Mouse (Mus musculus) lung, postnatal 10 days (tissue): ENCODE measurements around the gene Pfn1.

Source experiments
- DNase-seq: peaks from one replicate; pipeline ENCODE4 v3.0.0; 2021

Pfn1 gene

DNA sequence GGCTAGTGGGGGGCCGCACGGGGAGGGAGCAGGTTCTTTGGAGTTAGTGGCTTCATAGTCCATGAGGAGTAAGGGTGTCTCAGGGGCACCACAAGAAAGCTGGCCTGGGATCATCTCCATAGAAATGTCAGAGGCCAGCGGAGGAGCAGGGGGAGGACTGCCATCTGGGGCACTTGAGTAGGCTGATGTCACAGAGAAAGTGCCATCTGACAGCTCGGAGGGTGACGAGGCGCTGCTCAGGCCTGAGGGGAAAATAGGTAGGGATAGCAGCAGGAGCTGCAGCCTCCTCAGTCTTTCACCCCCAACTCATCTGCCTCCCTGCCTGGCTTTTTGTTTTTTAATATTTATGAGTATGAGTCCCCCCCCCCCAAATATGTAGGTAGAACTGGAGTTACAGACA is 19.6 kb upstream of the Pfn1 start:
- DNase-seq: no peak

DNA sequence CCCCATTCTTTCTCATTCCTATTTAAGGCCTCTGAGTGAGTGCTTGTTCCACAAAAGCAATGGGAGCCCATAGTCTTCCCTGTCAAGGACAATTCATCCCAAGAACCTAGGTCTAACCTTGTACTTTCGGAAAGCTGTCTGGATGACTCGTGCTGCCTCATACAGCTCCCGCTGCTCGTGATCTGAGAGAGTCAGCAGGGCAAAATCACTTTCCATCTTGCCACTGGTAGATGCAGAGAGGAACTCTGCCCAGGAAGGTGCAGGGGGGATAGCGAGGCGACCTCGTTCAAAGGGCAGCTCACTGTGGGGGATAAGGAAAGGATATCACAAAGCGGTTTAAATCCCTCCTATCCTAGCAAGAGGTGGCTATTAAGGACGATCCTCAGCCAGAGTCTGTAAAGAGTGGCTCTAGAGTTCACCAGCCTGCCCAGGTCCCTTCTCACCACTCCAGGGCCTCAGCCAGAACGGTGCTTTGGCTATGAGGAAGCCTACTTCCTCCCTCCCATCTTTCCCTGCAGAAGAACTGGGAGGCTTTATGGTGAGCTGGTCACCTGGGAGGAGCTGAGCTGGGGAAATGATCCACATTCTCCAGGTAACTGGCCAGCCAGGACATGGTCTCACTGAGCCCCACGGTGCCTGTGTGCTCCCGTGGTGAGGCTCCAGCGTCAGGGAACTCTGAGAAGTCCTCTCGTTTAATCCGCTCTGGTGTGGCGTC is 17.0 kb upstream of the Pfn1 start:
- no peak for DNase-seq

DNA sequence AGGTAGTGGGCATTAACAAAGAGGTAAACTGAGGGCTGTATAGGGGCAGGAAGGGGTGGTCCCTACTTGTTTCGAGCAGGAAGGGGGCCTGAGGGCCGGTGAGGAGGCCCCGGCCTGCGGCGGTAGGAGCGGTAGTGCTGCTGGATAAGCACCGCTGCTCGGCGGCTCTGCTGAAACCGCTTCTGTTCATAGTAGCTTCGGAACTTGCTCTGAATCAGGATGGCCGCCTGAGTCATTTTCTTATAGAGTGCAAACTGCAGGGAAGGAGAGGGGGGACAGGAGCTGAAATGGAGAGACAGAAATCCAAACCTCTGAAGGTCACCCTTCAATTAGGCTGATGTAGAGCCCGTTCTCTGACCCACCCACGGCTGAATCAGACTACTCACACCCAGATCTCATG is 16.0 kb upstream of the Pfn1 start:
- DNase-seq: no peak

DNA sequence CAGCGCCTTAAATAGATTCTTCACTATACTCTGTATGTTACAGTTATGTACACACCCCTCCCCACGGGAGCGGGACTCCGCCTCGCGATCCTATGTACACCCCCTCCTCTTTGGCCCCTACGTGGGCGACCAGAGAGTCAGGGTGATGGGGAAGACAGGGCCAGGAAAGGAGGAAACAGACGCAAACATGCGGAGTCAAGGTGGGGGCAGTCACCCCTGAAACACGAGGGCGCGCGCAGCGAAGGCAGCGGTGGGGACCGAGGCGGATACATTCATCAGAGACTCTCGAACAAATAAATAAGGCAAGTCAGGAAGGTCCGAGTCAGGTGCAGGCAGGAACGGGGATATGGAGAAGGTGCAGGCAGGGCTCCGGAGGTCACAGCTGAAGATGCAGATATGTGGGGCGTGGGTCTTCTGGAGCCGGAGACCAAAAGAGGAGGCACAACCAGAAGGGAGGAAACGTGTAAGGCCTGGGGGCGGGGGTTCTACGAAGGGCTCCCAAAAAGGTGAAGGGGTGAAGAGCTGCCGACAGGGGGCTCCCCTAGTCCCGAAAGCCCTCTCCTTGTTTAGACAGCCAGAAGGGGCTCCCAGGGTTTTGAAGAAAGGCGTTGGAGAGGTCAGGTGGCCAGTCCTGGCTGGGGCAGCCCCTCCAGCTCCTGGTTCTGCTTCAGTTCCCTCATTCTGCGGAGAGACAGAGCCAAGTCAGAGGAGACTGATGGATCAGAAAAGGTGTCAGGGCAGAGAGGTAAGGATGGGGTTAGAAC is 15.3 kb upstream of the Pfn1 start:
- DNase-seq: peak; percentile 89

DNA sequence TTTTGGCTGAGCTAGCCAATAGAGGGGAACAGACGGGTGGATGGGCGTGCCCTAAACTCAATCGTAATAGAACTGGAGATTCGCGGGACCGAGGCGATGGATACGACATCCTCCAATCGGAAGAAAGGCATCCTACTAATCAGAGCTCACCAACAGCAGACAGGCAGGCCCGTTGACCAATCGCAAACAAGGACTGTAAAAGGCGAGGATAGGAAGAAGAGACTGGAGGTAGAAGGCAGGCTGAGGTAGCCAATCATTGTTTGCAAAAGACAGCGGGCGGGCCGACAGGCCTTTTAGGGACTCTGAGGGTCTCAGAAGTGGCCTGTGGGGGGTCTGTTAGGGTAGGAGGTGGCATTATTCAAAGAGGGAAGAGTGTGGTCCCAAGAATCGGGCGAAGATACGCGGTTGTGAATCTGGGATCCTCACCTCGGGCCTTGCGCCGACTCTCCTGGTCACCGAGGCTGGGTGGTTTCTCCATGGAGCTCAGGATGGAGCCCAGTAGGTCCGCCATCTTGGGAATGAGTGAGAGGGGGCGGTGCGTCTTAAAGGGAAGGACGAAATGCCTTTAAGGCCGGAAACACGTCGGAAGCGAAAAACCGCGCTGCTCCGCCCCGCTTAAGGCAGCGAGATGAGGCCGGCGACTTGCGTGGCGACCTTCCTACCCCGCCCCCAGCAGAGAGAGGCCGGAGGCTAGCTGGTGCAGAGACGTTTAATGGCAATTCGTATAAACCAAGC is 14.5 kb upstream of the Pfn1 start, which contains the start of gene Spag7:
TSS of gene Spag7 (minus strand) at position 646 of the 735 bp plus-strand sequence.
- DNase-seq: peak; percentile 99

DNA sequence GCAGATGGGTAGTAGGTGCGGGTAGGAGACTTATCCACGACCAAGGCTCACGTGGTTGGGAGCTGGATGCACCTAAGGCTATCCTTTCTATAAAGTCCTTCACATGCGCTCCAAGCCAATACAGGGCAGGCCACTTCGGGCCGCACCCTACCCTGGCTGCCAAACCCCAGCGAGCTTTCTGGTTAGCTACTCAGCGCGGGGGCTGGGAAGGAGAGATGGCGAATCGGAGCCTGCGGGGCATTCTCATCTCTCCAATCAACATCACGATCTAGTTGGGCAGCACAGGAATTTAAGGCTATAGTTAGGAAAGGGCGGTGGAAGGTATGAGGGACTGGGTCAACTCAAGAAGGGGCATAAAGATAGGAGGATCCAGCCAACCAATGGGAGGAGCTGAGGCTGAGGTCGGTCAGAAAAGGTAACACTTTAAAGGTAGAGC is 13.9 kb upstream of the Pfn1 start:
- DNase-seq: peak; percentile 85

DNA sequence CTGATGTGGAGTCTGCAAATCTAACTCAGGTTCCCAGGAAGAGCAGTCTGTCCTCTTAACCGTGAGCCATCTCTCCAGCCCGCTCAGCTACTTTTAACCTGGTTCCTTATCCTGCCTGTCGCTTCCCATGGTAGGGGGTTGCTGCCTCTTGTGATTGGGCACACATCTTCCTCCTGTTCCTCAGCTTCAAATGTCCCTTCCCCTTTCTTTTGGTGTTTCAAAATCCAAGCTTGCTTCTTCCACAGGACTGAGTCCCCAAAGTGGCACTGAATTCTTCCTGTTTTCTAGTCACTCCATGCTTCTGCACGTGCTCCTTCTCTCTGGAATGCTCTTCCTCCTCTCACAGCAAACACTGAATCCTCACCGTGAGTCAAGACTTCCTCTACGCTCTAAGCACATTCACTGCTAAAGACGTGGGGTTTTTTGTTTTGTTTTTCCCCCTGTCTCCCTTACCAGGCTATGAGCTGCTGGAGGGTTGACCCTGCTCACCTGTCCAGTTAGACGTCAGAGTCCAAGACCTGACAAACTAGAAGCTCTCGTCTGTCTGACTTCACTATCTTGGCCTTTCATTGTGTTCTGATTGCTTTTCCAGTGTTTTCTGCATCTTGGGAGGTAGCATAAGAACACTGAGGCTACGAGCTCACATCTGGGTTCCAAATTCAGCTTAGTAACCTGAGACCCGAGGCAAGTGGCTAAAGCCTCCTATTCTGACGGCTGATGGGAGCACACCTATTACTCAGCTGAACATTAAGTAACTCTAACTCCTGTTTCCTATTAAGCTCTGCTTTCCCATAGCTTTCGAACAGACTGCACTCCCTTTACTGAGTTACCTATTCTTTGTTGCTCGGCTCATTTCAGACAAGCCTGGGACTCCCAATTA is 13.1 kb upstream of the Pfn1 start:
- DNase-seq: no peak

DNA sequence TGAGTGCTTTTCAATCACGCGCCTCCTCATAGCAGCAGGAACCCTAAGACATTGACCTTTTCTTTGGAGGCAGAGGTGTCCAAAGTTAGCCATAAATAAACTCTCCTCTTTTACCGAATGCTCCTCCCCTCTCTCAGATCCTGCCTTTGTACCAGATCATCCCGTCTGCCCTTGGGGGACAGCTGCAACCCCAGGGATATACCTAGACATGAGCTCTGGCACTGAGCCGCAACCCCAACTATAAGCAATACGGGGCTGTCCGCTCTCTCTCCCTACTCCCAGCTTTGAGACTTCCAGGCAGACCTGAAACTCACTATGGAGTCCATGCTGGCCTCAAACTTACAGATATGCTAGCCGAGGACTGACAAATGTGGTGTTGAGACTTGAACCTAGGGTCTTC is 12.2 kb upstream of the Pfn1 start:
- no peak for DNase-seq

DNA sequence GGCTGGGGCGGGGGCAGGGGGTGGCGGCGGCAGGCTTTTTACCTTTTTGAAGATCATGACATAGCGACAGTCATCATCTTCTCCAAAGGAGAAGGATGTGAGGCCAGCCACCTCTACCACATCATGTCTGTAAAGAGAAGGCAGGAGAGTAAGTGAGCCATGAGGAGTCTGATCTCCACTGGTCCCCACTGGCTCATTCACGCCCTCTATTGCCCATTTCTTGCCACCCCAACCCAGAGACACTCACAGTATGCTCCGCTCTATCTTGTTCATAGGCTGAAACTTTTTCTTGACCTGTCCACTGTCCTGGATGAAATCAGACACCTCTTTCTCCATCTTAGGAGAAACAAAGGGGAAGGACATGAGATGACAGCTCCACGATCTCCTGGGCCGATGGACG is 10.3 kb upstream of the Pfn1 start:
- no peak for DNase-seq

DNA sequence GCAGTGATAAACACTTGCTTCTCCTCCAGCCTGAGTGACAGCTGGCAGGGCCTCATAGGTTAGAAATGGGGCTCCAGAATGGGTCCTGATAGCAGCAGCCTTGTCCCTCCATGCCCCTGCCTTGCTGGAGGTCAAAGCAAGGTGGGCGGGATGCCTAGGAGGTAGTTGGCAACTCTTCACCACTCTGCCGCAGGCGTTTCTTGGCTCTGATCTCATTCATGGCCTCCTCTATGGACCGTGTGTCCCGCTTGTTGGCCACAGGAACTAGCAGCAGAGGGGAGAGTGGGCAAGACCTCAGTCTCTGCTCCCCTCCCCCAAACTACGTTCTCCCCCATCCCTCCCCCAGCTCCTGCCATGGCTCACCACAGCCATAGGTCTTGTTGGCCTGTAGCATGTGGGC is 9.5 kb upstream of the Pfn1 start:
- DNase-seq: no peak

DNA sequence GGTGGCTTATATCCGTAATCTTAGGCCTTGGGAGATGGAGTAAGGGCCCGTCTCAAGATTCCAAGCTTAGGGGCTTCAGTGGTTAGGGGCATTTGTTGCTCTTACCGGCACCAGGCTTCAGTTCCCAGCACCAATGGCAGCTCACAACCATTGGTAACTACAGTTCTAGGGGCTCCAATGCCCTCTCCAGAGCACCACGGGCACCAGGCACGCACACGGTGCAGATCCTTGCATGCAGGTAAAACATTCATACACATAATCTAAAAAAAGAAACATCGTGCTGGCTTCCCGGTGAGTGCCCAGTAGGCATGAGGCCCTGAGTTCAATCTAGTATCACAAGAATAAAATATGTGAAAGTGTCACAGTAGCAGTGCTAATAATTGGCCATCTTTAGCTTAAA is 8.7 kb upstream of the Pfn1 start:
- no peak for DNase-seq

DNA sequence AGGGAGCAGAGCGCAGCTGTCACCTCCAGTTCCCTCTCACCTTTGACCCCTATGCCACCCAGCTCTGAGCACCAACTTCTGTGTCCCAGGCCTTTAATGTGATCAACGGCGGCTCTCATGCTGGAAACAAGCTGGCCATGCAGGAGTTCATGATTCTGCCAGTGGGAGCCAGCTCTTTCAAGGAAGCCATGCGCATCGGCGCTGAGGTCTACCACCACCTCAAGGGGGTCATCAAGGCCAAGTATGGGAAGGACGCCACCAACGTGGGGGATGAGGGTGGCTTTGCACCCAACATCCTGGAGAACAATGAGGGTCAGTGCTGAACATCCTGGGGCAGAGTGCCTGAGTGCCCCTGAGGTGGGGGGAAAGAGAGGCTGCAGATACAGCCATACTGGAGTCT is 6.1 kb upstream of the Pfn1 start:
- no peak for DNase-seq

DNA sequence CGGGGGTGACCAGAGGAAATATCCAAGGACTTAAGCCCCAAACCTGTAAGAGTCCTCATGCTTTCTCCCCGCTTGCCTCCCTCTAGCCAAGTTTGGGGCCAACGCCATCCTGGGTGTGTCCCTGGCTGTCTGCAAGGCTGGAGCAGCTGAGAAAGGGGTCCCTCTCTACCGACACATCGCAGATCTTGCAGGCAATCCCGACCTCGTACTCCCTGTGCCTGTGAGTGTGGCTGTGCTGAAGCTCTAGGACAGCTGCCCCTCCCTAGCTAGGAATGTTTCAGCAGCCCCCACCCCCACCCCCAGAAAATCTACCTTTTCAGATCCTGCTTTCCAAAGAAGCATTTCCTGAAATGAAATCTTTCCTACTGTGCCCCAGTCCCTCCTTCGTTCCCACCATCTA is 4.5 kb upstream of the Pfn1 start:
- DNase-seq: no peak

DNA sequence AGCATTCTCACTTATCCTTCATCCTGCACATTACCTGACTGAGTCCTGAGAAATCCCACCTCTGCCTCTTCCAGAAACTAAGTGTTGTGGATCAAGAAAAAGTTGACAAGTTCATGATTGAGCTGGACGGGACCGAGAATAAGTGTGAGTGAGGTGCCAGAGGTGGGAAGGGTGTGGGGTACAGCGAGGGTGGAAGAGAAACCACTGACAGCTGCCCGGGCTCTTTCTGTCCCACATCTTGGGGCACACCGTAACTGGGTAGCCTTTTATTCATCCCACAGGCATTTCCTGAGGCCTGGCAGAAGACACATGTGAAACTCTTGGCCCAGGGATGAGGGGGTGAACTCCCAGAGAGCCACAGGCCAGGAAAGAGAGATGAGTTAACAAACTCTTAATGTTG is 4.1 kb upstream of the Pfn1 start:
- no peak for DNase-seq

DNA sequence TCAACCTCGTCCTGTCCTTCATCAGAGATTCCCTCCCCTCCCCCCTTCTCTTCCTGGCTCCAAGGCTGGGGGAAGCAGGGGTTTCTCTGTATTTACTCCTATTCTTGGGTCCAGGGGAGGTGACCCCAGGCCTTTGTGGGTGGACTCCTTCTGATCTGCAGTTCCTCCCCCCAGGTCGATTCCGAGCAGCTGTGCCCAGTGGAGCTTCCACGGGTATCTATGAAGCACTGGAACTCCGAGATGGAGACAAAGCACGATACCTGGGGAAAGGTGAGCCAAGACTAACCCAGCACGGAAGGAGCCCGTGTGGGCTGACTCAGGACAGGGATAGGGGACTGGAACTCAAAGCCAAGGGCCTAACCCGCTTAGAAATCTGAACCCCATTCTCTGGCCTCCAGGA is 3.5 kb upstream of the Pfn1 start:
- no peak for DNase-seq

DNA sequence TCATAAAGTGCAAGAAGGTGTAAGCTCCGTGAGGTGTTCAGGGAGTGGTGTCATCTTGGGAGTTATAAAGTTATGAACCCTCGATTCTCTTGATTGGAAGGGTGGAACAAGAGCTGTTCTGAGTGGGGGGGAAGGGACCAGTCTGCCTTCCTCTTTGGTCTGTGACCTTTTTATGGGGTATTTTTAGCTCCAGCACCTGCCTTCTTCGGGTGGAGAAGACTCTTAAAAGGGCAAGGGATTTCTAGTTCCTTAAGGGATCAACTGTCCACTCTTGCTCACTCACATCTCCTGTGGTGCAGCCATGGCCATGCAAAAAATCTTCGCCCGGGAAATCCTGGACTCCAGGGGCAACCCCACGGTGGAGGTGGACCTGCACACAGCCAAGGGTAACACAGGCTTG is 3.1 kb upstream of the Pfn1 start:
- no peak for DNase-seq

DNA sequence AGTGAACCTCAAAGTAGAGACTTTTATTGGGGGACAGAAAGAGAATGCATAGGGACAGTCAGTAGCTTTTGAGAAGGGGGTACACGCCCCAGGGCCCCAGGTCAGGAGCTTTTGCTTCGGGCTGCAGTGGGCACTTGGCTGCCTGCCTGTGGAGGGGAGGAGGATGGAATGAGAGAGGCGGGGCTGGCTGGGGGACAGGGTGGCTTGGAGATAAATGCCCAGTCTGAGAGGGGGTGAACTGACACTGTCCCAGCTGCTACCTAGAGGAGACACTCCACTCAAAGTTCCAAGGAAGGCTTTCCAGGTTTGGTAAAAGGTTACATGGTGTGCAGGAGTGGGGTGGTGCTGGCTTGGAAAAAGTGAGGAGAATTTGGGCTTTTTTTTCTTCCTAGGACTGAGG is 2.5 kb upstream of the Pfn1 start, which contains the start of gene Eno3:
TSS of gene Eno3 (plus strand) at position 239 of the 400 bp plus-strand sequence.
- DNase-seq: no peak

DNA sequence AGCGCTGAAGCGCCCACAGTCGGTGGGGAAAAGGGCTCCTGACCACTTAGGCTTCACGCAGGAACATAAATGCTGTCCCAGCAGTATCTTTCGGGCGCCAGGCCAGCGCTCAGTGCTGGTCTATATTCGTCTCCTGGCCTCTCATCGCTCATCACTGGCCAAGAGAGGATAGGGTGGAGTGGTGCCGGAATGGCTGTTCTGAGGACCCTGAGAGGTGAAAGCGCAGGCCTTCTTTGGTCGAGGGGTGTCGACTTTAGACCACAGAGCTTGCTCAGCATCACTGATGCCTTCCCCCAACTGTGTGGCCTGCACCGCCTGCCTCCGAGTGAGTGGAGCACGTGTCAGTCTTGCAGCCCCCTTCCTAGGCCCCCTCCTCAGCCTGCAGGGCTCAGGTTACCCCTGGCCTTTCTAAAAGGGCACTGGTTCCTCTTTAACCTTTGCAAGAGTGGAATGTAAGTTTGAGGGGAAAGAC is 2.0 kb upstream of the Pfn1 start:
- DNase-seq: peak; percentile 59

DNA sequence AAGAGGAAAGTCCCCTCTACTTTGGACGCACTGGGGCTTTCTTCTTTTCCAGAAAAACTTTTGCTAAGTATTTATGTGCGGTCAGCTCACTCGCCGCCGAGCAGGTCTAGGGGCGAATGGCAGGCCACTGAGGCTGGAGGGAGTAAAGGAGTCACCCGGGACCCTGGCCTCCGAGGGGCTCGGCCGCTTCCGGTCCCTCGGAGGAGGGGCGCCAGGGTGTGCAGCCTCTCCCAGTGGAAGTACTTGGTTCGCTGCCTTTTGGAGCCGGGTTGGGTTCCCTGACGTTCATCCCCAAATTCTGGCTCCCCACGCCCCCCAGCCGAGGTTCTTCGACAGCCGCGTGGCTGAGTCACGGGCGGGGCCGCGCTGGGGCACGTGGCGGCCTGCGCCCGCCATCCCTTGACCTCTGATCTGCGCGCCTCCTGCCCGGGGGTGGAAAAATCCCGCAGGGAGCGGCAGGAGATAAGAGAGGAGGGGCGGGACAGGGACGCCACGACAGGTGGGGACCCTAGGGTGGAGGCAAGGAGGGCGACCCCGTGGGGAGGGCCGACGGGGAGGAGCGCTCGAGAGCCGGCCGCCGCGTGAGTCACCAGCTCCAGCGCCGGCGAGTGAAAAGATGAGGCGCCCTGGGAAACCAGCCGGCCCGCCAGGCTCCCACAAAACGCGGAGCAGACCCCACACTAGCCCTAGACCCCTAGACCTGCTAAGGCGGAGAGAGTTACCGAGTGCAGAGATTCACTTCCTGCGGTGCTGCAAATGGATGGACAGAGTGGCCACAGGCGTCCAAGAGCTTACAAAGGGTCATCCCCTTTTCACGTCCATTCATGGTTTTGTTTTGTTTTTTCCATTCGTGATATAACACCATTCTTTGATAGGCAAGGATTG is 1.4 kb upstream of the Pfn1 start:
- peak; percentile 76 for DNase-seq

DNA sequence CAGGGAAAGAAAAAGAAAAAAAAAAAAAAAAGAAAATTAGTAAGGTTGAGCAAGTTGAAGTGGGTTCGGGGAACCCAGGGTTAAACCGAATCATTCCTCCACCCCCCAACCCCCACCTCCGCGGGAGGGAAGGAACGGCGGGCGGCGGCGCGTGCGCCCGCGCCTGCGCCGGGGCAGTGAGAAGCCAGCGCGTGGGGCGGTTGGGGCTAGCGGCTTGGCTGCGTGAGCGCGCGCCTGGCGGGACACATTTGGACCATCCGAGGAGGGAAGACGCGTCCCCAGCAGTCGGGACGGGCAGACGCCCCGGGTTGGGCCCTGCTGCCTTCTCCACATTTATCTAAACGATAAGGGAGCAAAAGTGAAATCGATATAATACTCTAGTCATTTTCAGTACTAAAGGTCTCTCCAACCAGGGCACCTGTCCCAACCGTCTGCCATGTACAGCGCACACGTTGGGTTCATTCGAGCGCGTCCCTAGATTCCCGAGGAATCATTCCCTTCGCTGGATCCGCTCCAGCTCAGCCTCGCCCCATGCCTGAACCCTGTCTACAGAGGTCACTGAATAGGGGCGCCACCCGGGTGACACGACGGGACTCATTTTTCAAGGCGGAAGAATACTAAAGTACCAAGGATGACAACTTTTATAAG is 603 bp upstream of the Pfn1 start:
- DNase-seq: peak; percentile 91
